Comparison of ENCODE assay signal across 22 mouse cellular contexts in the genomic region with DNA sequence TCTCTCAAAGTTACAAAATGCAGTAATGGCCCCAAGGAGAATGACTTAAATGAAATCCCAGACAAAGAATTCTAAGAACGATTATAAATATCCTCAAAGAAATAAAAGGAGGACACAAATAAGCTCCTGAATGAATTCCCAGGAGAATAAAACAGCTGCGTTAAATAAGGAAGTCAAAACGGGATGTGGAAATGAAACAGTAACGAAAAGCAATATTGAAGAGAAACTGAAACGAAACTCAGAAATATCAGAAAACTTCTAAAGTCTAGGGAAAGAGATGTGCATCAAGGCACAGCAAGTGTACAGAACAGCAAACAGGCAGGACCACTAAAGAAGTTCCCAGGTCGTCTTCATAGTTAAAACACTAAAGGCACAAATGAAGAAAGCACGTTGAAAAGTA. TPM values are rescaled to one million over a fixed set of nuclear protein-coding genes. Genes with fewer than 3 reads are reported as not detected.
DNase-seq lines count a peak whose midpoint lies in the region; ATAC-seq and TF ChIP-seq lines count a peak whose summit lies in the region.
"Had no signal": no experiment of that assay in that cellular context is flagged by ENCODE, and none has a peak within 500 bp of the region (broad histone marks: within the 10 kb centered on the region; RNA-seq: fewer than 3 reads in every experiment).

No protein-coding gene starts in this region.

- peak; percentile 18 for DNase-seq in liver, adult 2 months (ENCODE audit: extremely low read depth, low read depth, low spot score)
- DNase-seq in liver, postnatal 0 days = no peak
- peak; percentile 57 for DNase-seq in CH12.LX (ENCODE audit: extremely low read depth)
- DNase-seq in splenic B cell, adult 2 months (ENCODE audit: low read depth, low spot score) = peak; percentile 78
- DNase-seq in kidney, adult 9 months = no peak
- DNase-seq: cerebellum, adult 9-11 months; embryo, embryonic 11 days; forebrain, postnatal 0 days; kidney, postnatal 4 days; lung, postnatal 14 days; right cerebral cortex, postnatal 14 days had no signal

- dilution Hi-C loops in CH12.LX (cut with MboI; ENCODE audit: extremely low pct_ligation_motif_present, extremely low pct_unique_long_range_greater_than_20kb, low sequenced_read_pairs) = no loop called here

- no peak for TF ChIP-seq POLR2A in liver, adult 2 months (IDR thresholded peaks at IDR 0.05; ENCODE audit: extremely low read depth, insufficient read depth, low read length)
- TF ChIP-seq POLR2A in CH12.LX (IDR thresholded peaks at IDR 0.05; ENCODE audit: low read depth, low read length) = no peak

- no peak overlapping the region for H3K27ac ChIP-seq in liver, adult 2 months (replicated peaks; ENCODE audit: insufficient read depth, low read depth, low read length)
- H3K27ac ChIP-seq in liver, postnatal 0 days (ENCODE audit: low read depth) = no peak overlapping the region; the same call in 1 of the 2 replicates
- peak overlapping the region; percentile 17; the same call in 1 of the 2 replicates for H3K27ac ChIP-seq in CH12.LX (ENCODE audit: insufficient read depth, low read depth)
- no peak overlapping the region for H3K27ac ChIP-seq in hindbrain, embryonic 16.5 days (ENCODE audit: low read depth, low read length)
- H3K27ac ChIP-seq: embryonic facial prominence, embryonic 15.5 days; hindbrain, embryonic 12.5 days; intestine, embryonic 15.5 days; kidney, embryonic 15.5 days; liver, embryonic 15.5 days; neural tube, embryonic 15.5 days had no signal

- no peak for ATAC-seq in liver, postnatal 0 days
- peak; percentile 69 for ATAC-seq in granulocyte monocyte progenitor cell, adult 5-6 weeks (replicated peaks; ENCODE audit: poor library complexity, severe bottlenecking)
- no peak for ATAC-seq in hindbrain, embryonic 16.5 days
- ATAC-seq: forebrain, postnatal 0 days; intestine, embryonic 15.5 days; midbrain, embryonic 16.5 days had no signal

- no peak overlapping the region for H3K4me2 ChIP-seq in liver, postnatal 0 days (ENCODE audit: low read depth, low read length)
- H3K4me2 ChIP-seq in CH12.LX (ENCODE audit: insufficient read depth, low read depth, poor library complexity, severe bottlenecking) = peak overlapping the region; percentile 84
- no peak overlapping the region for H3K4me2 ChIP-seq in hindbrain, embryonic 16.5 days (ENCODE audit: low read length)
- H3K4me2 ChIP-seq: embryonic facial prominence, embryonic 15.5 days; hindbrain, embryonic 12.5 days; intestine, embryonic 15.5 days; kidney, embryonic 15.5 days; liver, embryonic 15.5 days; neural tube, embryonic 15.5 days had no signal

- in situ Hi-C loops in CH12.LX (cut with MboI; ENCODE audit: low pct_ligation_motif_present, low pct_unique_long_range_greater_than_20kb, low sequenced_read_pairs) = no loop called here

- TF ChIP-seq EP300 in liver, postnatal 0 days (IDR thresholded peaks at IDR 0.05; ENCODE audit: low read depth) = no peak
- peak; percentile 98 for TF ChIP-seq EP300 in CH12.LX (IDR thresholded peaks at IDR 0.05; ENCODE audit: low read length)

- no peaks in the 10 kb centered on the region for H3K4me1 ChIP-seq in liver, adult 2 months (ENCODE audit: control insufficient read depth, insufficient read depth, low read length)
- H3K4me1 ChIP-seq in liver, postnatal 0 days (ENCODE audit: insufficient read depth) = no peaks in the 10 kb centered on the region
- peaks cover 0 to 15% of the 10 kb centered on the region in 2 experiments; a peak in 1 of 4 replicates for H3K4me1 ChIP-seq in CH12.LX (ENCODE audit: control insufficient read depth in 1 of 2, insufficient read depth in 2 of 2)
- H3K4me1 ChIP-seq in hindbrain, embryonic 16.5 days (ENCODE audit: control insufficient read depth, insufficient read depth, low read depth, low read length) = no peaks in the 10 kb centered on the region
- H3K4me1 ChIP-seq: embryonic facial prominence, embryonic 15.5 days; hindbrain, embryonic 12.5 days; intestine, embryonic 15.5 days; kidney, embryonic 15.5 days; liver, embryonic 15.5 days; neural tube, embryonic 15.5 days had no signal

- 64% methylated on average over 7 of the region's 7 CpGs for WGBS in liver, adult 2 months
- WGBS in liver, postnatal 0 days (ENCODE audit: insufficient replicate concordance) = 59% methylated on average over 7 of the region's 7 CpGs
- WGBS in hindbrain, embryonic 16.5 days = 82% methylated on average over 7 of the region's 7 CpGs

- H3K79me2 ChIP-seq in liver, adult 2 months (ENCODE audit: control insufficient read depth, insufficient read depth, low read length) = no peaks in the 10 kb centered on the region
- H3K79me2 ChIP-seq in CH12.LX (replicated peaks; ENCODE audit: control insufficient read depth, extremely low read depth, insufficient read depth, poor library complexity, severe bottlenecking) = no peaks in the 10 kb centered on the region

- H3K4me3 ChIP-seq in liver, adult 2 months (ENCODE audit: insufficient read depth, low read depth, low read length) = no peak overlapping the region
- H3K4me3 ChIP-seq in liver, postnatal 0 days (ENCODE audit: low read depth, low read length) = no peak overlapping the region
- peak overlapping the region; percentile 10 to 43 (median 31) for H3K4me3 ChIP-seq in CH12.LX (replicated peaks in 1 of 3; ENCODE audit: low read depth in 2 of 3, low read length in 2 of 3, poor library complexity in 1 of 3)
- H3K4me3 ChIP-seq in hindbrain, embryonic 16.5 days (ENCODE audit: low read length) = no peak overlapping the region
- H3K4me3 ChIP-seq: embryonic facial prominence, embryonic 15.5 days; hindbrain, embryonic 12.5 days; intestine, embryonic 15.5 days; kidney, embryonic 15.5 days; liver, embryonic 15.5 days; neural tube, embryonic 15.5 days had no signal

- no peak overlapping the region for H3K9ac ChIP-seq in liver, adult 2 months (ENCODE audit: low read depth, low read length)
- no peak overlapping the region for H3K9ac ChIP-seq in liver, postnatal 0 days (replicated peaks)
- peak overlapping the region; percentile 56 for H3K9ac ChIP-seq in CH12.LX (ENCODE audit: insufficient read depth, low read depth)
- H3K9ac ChIP-seq in hindbrain, embryonic 16.5 days (ENCODE audit: low read depth, low read length) = no peak overlapping the region
- H3K9ac ChIP-seq: embryonic facial prominence, embryonic 15.5 days; forebrain, postnatal 0 days; hindbrain, embryonic 12.5 days; intestine, embryonic 15.5 days; kidney, embryonic 15.5 days; liver, embryonic 15.5 days; neural tube, embryonic 15.5 days had no signal

- H3K27me3 ChIP-seq in liver, adult 2 months (ENCODE audit: control insufficient read depth, insufficient read depth, low read length) = no peaks in the 10 kb centered on the region
- H3K27me3 ChIP-seq in liver, postnatal 0 days (ENCODE audit: insufficient read depth, low read length) = no peaks in the 10 kb centered on the region
- no peaks in the 10 kb centered on the region for H3K27me3 ChIP-seq in CH12.LX (replicated peaks)
- H3K27me3 ChIP-seq in splenic B cell, adult 2 months (ENCODE audit: control insufficient read depth, insufficient read depth, low read length, poor library complexity, severe bottlenecking) = no peaks in the 10 kb centered on the region
- H3K27me3 ChIP-seq in hindbrain, embryonic 16.5 days (replicated peaks; ENCODE audit: control insufficient read depth, insufficient read depth, low read length) = no peaks in the 10 kb centered on the region
- H3K27me3 ChIP-seq: embryonic facial prominence, embryonic 15.5 days; hindbrain, embryonic 12.5 days; intestine, embryonic 15.5 days; kidney, embryonic 15.5 days; liver, embryonic 15.5 days; neural tube, embryonic 15.5 days had no signal

- H3K36me3 ChIP-seq in liver, adult 2 months (ENCODE audit: control insufficient read depth, insufficient read depth, low read length) = no peaks in the 10 kb centered on the region
- no peaks in the 10 kb centered on the region for H3K36me3 ChIP-seq in liver, postnatal 0 days (replicated peaks; ENCODE audit: insufficient read depth, low read length)
- no peaks in the 10 kb centered on the region for H3K36me3 ChIP-seq in CH12.LX (replicated peaks in 1 of 2; ENCODE audit: control insufficient read depth in 1 of 2, insufficient read depth in 1 of 2, low read length in 1 of 2)
- H3K36me3 ChIP-seq in splenic B cell, adult 2 months (ENCODE audit: control insufficient read depth, insufficient read depth, low read length, poor library complexity, severe bottlenecking) = no peaks in the 10 kb centered on the region
- no peaks in the 10 kb centered on the region for H3K36me3 ChIP-seq in hindbrain, embryonic 16.5 days (ENCODE audit: control insufficient read depth, insufficient read depth, low read length)
- H3K36me3 ChIP-seq: embryonic facial prominence, embryonic 15.5 days; hindbrain, embryonic 12.5 days; intestine, embryonic 15.5 days; kidney, embryonic 15.5 days; liver, embryonic 15.5 days; neural tube, embryonic 15.5 days had no signal

- no peak for TF ChIP-seq CTCF in liver, adult 2 months (IDR thresholded peaks at IDR 0.05; ENCODE audit: low read depth, low read length)
- TF ChIP-seq CTCF in liver, postnatal 0 days (IDR thresholded peaks at IDR 0.05; ENCODE audit: low read depth) = no peak
- TF ChIP-seq CTCF in CH12.LX (conservative IDR thresholded peaks at IDR 0.05 in 1 of 2, IDR thresholded peaks at IDR 0.05 in 1 of 2; ENCODE audit: low read depth in 2 of 2, low read length in 2 of 2) = no peak

- TF ChIP-seq RAD21 in CH12.LX (IDR thresholded peaks at IDR 0.05; ENCODE audit: low read depth, low read length) = no peak

- H3K9me3 ChIP-seq in liver, postnatal 0 days (ENCODE audit: low read length) = no peaks in the 10 kb centered on the region
- no peaks in the 10 kb centered on the region for H3K9me3 ChIP-seq in CH12.LX (replicated peaks; ENCODE audit: low read length)
- no peaks in the 10 kb centered on the region for H3K9me3 ChIP-seq in hindbrain, embryonic 16.5 days (ENCODE audit: control insufficient read depth, low read length)
- H3K9me3 ChIP-seq: embryonic facial prominence, embryonic 15.5 days; hindbrain, embryonic 12.5 days; intestine, embryonic 15.5 days; kidney, embryonic 15.5 days; liver, embryonic 15.5 days; neural tube, embryonic 15.5 days had no signal

RNA-seq across cellular contexts. Expression of gene Slc28a2, which starts 17.3 kb away (rescaled TPM):
- total RNA-seq in liver, adult 2 months (2014; rRNA removed) = 1.2 and 1.7 TPM in 2 replicates
- polyA plus RNA-seq in liver, adult 2 months (2012; rRNA removed) = 0.22 and 0.38 TPM in 2 replicates
- 1.8 TPM in 2 replicates for polyA plus RNA-seq in liver, postnatal 0 days (2015; fragmentation: Nextera tagmentation; extraction: Ambion mirVana)
- total RNA-seq in CH12.LX (2012; rRNA removed) (15.9 and 16.3 TPM in 2 replicates), CH12.LX (2014; rRNA removed) (30.3 and 32.0 TPM in 2 replicates)
- 28.3 and 31.4 TPM in 2 replicates for polyA plus RNA-seq in CH12.LX (2012; ENCODE audit: insufficient read length, low read depth)
- 50.9 and 68.1 TPM in 2 replicates for total RNA-seq in granulocyte monocyte progenitor cell, adult 5-6 weeks (2014; fragmentation: Nextera tagmentation)
- 64.3 and 72.5 TPM in 2 replicates for total RNA-seq in granulocyte monocyte progenitor cell, adult 5-6 weeks (2017)
- polyA plus RNA-seq in hindbrain, embryonic 16.5 days (2015; fragmentation: Nextera tagmentation; extraction: Ambion mirVana) = 0.15 and 0.18 TPM in 2 replicates
- total RNA-seq: layer of hippocampus, postnatal 14 days; left cerebral cortex, postnatal 14 days had no signal
- polyA plus RNA-seq: midbrain, embryonic 16.5 days; neural tube, embryonic 15.5 days had no signal

RNA-seq across cellular contexts. Expression of gene Shf, which starts 40.0 kb away (rescaled TPM):
- 6.6 and 6.7 TPM in 2 replicates for total RNA-seq in liver, adult 2 months (2014; rRNA removed)
- polyA plus RNA-seq in liver, adult 2 months (2012; rRNA removed) = 8.1 and 14.0 TPM in 2 replicates
- polyA plus RNA-seq in liver, postnatal 0 days (2015; fragmentation: Nextera tagmentation; extraction: Ambion mirVana) = 1.2 and 1.3 TPM in 2 replicates
- total RNA-seq in CH12.LX (2012; rRNA removed) (2.1 and 2.7 TPM in 2 replicates), CH12.LX (2014; rRNA removed) (0.49 and 1.2 TPM in 2 replicates)
- 2.0 and 2.1 TPM in 2 replicates for polyA plus RNA-seq in CH12.LX (2012; ENCODE audit: insufficient read length, low read depth)
- total RNA-seq in granulocyte monocyte progenitor cell, adult 5-6 weeks (2014; fragmentation: Nextera tagmentation) = 2.0 and 6.4 TPM in 2 replicates
- 1.9 and 3.8 TPM in 2 replicates for total RNA-seq in granulocyte monocyte progenitor cell, adult 5-6 weeks (2017)
- 11.7 and 11.8 TPM in 2 replicates for polyA plus RNA-seq in hindbrain, embryonic 16.5 days (2015; fragmentation: Nextera tagmentation; extraction: Ambion mirVana)

Comparison
In these comparisons a context has a peak if more than half of its experiments do, and no peak if none do; other contexts are left out.
1. DNase-seq: peak in liver, adult 2 months (single experiment), CH12.LX (single experiment) and splenic B cell, adult 2 months (single experiment); none in liver, postnatal 0 days (single experiment) and kidney, adult 9 months (single experiment).
2. H3K4me3 ChIP-seq: peak in CH12.LX (3 of 3); none in liver, adult 2 months (single experiment), liver, postnatal 0 days (single experiment) and hindbrain, embryonic 16.5 days (single experiment).
3. RNA of gene Slc28a2, which starts 17.3 kb away (polyA plus RNA-seq): 28.3 to 31.4 TPM in CH12.LX; 1.8 TPM in liver, postnatal 0 days, 0.22 to 0.38 TPM in liver, adult 2 months and 0.15 to 0.18 TPM in hindbrain, embryonic 16.5 days; every median in the first group is over 10 times any median in the second.